Mouse (Mus musculus): ENCODE data around the gene Pnpla6. TPM values are rescaled to one million over a fixed set of nuclear protein-coding genes. Genes with fewer than 3 reads are reported as not detected.
"Not testable (repeated sequence)": the region's sequence is repeated elsewhere in the genome, so short reads cannot be mapped to it uniquely, and the experiment has no call there.

Pnpla6 gene
- polyA plus RNA-seq, 1 experiment = 18.6 TPM

GRCm38 (mm10) chr8:3569784-3570183 is 54.6 kb downstream of the Pnpla6 start:
- no peak for TF ChIP-seq CTCF (IDR thresholded peaks at IDR 0.05; ENCODE audit: control insufficient read depth, insufficient read depth, insufficient read length)
- no peak for TF ChIP-seq MYOD1 (IDR thresholded peaks at IDR 0.05; ENCODE audit: control insufficient read depth, insufficient read length, low read depth)
- TF ChIP-seq MYOG (IDR thresholded peaks at IDR 0.05; ENCODE audit: control insufficient read depth, extremely low read depth, insufficient read length) = no peak
- TF ChIP-seq MAX (IDR thresholded peaks at IDR 0.05) = no peak
- Histone ChIP-seq H3K4me3 (ENCODE audit: insufficient read depth, poor library complexity, severe bottlenecking) (no peak overlapping the region), H3K27me3 (ENCODE audit: control insufficient read depth, insufficient read depth, insufficient read length) (peaks cover 3% of the 10 kb centered on the region), H3ac (ENCODE audit: control insufficient read depth, insufficient read length, low read depth) (no peak overlapping the region), H3K79me2 (ENCODE audit: control insufficient read depth, insufficient read depth) (no peaks in the 10 kb centered on the region), H3K79me3 (ENCODE audit: low read depth) (no peaks in the 10 kb centered on the region), H3K36me3 (ENCODE audit: control insufficient read depth, insufficient read depth) (no peaks in the 10 kb centered on the region)

GRCm38 (mm10) chr8:3574546-3574945 is 59.4 kb downstream of the Pnpla6 start:
- H3K79me2 ChIP-seq (ENCODE audit: control insufficient read depth, insufficient read depth) = no peaks in the 10 kb centered on the region
- no peaks in the 10 kb centered on the region for H3K36me3 ChIP-seq (ENCODE audit: control insufficient read depth, insufficient read depth)
- no peak overlapping the region for H3K4me3 ChIP-seq (ENCODE audit: insufficient read depth, poor library complexity, severe bottlenecking)
- H3K79me3 ChIP-seq (ENCODE audit: low read depth) = no peaks in the 10 kb centered on the region
- TF ChIP-seq CTCF (IDR thresholded peaks at IDR 0.05; ENCODE audit: control insufficient read depth, insufficient read depth, insufficient read length) (no peak), MYOD1 (IDR thresholded peaks at IDR 0.05; ENCODE audit: control insufficient read depth, insufficient read length, low read depth) (no peak), CEBPB (IDR thresholded peaks at IDR 0.05; ENCODE audit: low read depth) (no peak), MYOG (IDR thresholded peaks at IDR 0.05; ENCODE audit: control insufficient read depth, extremely low read depth, insufficient read length) (no peak), USF1 (IDR thresholded peaks at IDR 0.05; ENCODE audit: low read depth) (no peak), FOSL1 (IDR thresholded peaks at IDR 0.05; ENCODE audit: insufficient read depth, low read length, poor library complexity, severe bottlenecking) (no peak)
- H3K27me3 ChIP-seq (ENCODE audit: control insufficient read depth, insufficient read depth, insufficient read length) = peaks cover 4% of the 10 kb centered on the region
- H3ac ChIP-seq (ENCODE audit: control insufficient read depth, insufficient read length, low read depth) = no peak overlapping the region

- H3K4me3 ChIP-seq (ENCODE audit: insufficient read depth, poor library complexity, severe bottlenecking) = no peak overlapping the region
- no peak for TF ChIP-seq FOSL1 (IDR thresholded peaks at IDR 0.05; ENCODE audit: insufficient read depth, low read length, poor library complexity, severe bottlenecking)
- TF ChIP-seq CEBPB (IDR thresholded peaks at IDR 0.05; ENCODE audit: low read depth) = no peak
- TF ChIP-seq MYOG (IDR thresholded peaks at IDR 0.05; ENCODE audit: control insufficient read depth, extremely low read depth, insufficient read length) = no peak
- TF ChIP-seq USF1 (IDR thresholded peaks at IDR 0.05; ENCODE audit: low read depth) = no peak
- no peak for TF ChIP-seq MAX (IDR thresholded peaks at IDR 0.05)
- no peak for TF ChIP-seq CTCF (IDR thresholded peaks at IDR 0.05; ENCODE audit: control insufficient read depth, insufficient read depth, insufficient read length)
- TF ChIP-seq MYOD1 (IDR thresholded peaks at IDR 0.05; ENCODE audit: control insufficient read depth, insufficient read length, low read depth) = no peak
- peaks cover 11% of the 10 kb centered on the region for H3K27me3 ChIP-seq (ENCODE audit: control insufficient read depth, insufficient read depth, insufficient read length)
These were observed 61.2 kb downstream of the Pnpla6 start for GRCm38 (mm10) chr8:3576211-3576960.

GRCm38 (mm10) chr8:3579390-3580364 is 64.5 kb downstream of the Pnpla6 start:
- H3K27me3 ChIP-seq (ENCODE audit: control insufficient read depth, insufficient read depth, insufficient read length) = peaks cover 11% of the 10 kb centered on the region
- H3K79me3 ChIP-seq (ENCODE audit: low read depth) = no peaks in the 10 kb centered on the region
- H3ac ChIP-seq (ENCODE audit: control insufficient read depth, insufficient read length, low read depth) = no peak overlapping the region
- H3K4me3 ChIP-seq (ENCODE audit: insufficient read depth, poor library complexity, severe bottlenecking) = no peak overlapping the region
- no peaks in the 10 kb centered on the region for H3K79me2 ChIP-seq (ENCODE audit: control insufficient read depth, insufficient read depth)
- TF ChIP-seq CEBPB (IDR thresholded peaks at IDR 0.05; ENCODE audit: low read depth) (no peak), CTCF (IDR thresholded peaks at IDR 0.05; ENCODE audit: control insufficient read depth, insufficient read depth, insufficient read length) (no peak), MYOG (IDR thresholded peaks at IDR 0.05; ENCODE audit: control insufficient read depth, extremely low read depth, insufficient read length) (no peak), MAX (IDR thresholded peaks at IDR 0.05) (no peak), USF1 (IDR thresholded peaks at IDR 0.05; ENCODE audit: low read depth) (no peak), FOSL1 (IDR thresholded peaks at IDR 0.05; ENCODE audit: insufficient read depth, low read length, poor library complexity, severe bottlenecking) (no peak), MYOD1 (IDR thresholded peaks at IDR 0.05; ENCODE audit: control insufficient read depth, insufficient read length, low read depth) (no peak)
- no peaks in the 10 kb centered on the region for H3K36me3 ChIP-seq (ENCODE audit: control insufficient read depth, insufficient read depth)

More at GRCm38 (mm10) chr8:3576211-3576960, 61.2 kb downstream of the Pnpla6 start:
- Histone ChIP-seq H3K79me3 (ENCODE audit: low read depth) (no peaks in the 10 kb centered on the region), H3K79me2 (ENCODE audit: control insufficient read depth, insufficient read depth) (no peaks in the 10 kb centered on the region), H3ac (ENCODE audit: control insufficient read depth, insufficient read length, low read depth) (no peak overlapping the region), H3K36me3 (ENCODE audit: control insufficient read depth, insufficient read depth) (no peaks in the 10 kb centered on the region)

GRCm38 (mm10) chr8:3581961-3582360 is 66.8 kb downstream of the Pnpla6 start:
- H3K27me3 ChIP-seq (ENCODE audit: control insufficient read depth, insufficient read depth, insufficient read length) = peaks cover 12% of the 10 kb centered on the region
- not testable (repeated sequence) for H3K79me3 ChIP-seq (ENCODE audit: low read depth); H3K36me3 ChIP-seq (ENCODE audit: control insufficient read depth, insufficient read depth); H3ac ChIP-seq (ENCODE audit: control insufficient read depth, insufficient read length, low read depth); H3K4me3 ChIP-seq (ENCODE audit: insufficient read depth, poor library complexity, severe bottlenecking); H3K79me2 ChIP-seq (ENCODE audit: control insufficient read depth, insufficient read depth)

Data from C2C12 (cell line).